Mouse (Mus musculus): ENCODE data around the gene Myocd.

The Myocd gene

GRCm38 (mm10) chr11:65209441-65209840 is 60.3 kb downstream of the Myocd start:
- no peaks in the 10 kb centered on the region for H3K27me3 ChIP-seq (ENCODE audit: insufficient read depth, low read length)
- 0 out of 2 replicates have a peak, but pooled peaks cover 6% of the 10 kb centered on the region for H3K4me1 ChIP-seq (replicated peaks; ENCODE audit: low read depth, low read length)
- TF ChIP-seq NANOG (IDR thresholded peaks at IDR 0.05; ENCODE audit: borderline replicate concordance, low read length) = no peak
- TF ChIP-seq POU5F1 (IDR thresholded peaks at IDR 0.05; ENCODE audit: borderline replicate concordance, low read length) = no peak
- no peak for TF ChIP-seq CTCF (conservative IDR thresholded peaks at IDR 0.05; ENCODE audit: low read length)
- no peak overlapping the region for H3K4me3 ChIP-seq (replicated peaks; ENCODE audit: low read length)
- H3K36me3 ChIP-seq (ENCODE audit: insufficient read depth, low read length) = no peaks in the 10 kb centered on the region
- no peaks in the 10 kb centered on the region for H3K9me3 ChIP-seq (ENCODE audit: low read length)

- Histone ChIP-seq H3K36me3 (ENCODE audit: insufficient read depth, low read length) (no peaks in the 10 kb centered on the region), H3K4me1 (replicated peaks; ENCODE audit: low read depth, low read length) (0 out of 2 replicates have a peak, but pooled peaks cover 6% of the 10 kb centered on the region), H3K4me3 (replicated peaks; ENCODE audit: low read length) (no peak overlapping the region), H3K27me3 (ENCODE audit: insufficient read depth, low read length) (no peaks in the 10 kb centered on the region), H3K9me3 (ENCODE audit: low read length) (no peaks in the 10 kb centered on the region)
- no peak for TF ChIP-seq NANOG (IDR thresholded peaks at IDR 0.05; ENCODE audit: borderline replicate concordance, low read length)
- TF ChIP-seq CTCF (conservative IDR thresholded peaks at IDR 0.05; ENCODE audit: low read length) = no peak
- no peak for TF ChIP-seq POU5F1 (IDR thresholded peaks at IDR 0.05; ENCODE audit: borderline replicate concordance, low read length)
Observed at GRCm38 (mm10) chr11:65205306-65205705, 64.5 kb downstream of the Myocd start.

GRCm38 (mm10) chr11:65204651-65205050 is 65.1 kb downstream of the Myocd start:
- H3K36me3 ChIP-seq (ENCODE audit: insufficient read depth, low read length) = no peaks in the 10 kb centered on the region

DNA sequence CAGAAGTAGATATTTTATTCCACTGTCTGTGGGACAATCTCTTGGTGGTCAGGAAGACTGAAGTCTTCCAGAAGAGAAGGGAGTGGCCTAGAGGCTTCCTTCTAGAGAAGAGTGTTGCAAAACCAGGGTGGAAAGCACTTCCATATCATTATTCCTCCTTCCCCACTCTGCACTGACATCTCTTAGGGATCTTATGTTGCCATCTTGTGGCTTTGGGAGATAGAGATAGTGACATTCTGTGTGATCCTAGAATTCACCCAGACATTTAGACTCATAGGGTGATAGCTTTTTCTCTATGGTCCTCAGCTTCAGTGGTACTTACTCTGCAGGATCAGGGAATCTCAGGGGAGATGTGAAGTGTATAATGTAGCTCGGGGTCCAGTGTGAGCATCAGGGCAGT is 66.8 kb downstream of the Myocd start:
- no peak overlapping the region for H3K4me3 ChIP-seq (replicated peaks; ENCODE audit: low read length)
- H3K27me3 ChIP-seq (ENCODE audit: insufficient read depth, low read length) = no peaks in the 10 kb centered on the region
- H3K9me3 ChIP-seq (ENCODE audit: low read length) = no peaks in the 10 kb centered on the region
- no peak for TF ChIP-seq NANOG (IDR thresholded peaks at IDR 0.05; ENCODE audit: borderline replicate concordance, low read length)
- no peak for TF ChIP-seq POU5F1 (IDR thresholded peaks at IDR 0.05; ENCODE audit: borderline replicate concordance, low read length)
- no peak for TF ChIP-seq CTCF (conservative IDR thresholded peaks at IDR 0.05; ENCODE audit: low read length)
- 0 out of 2 replicates have a peak, but pooled peaks cover 6% of the 10 kb centered on the region for H3K4me1 ChIP-seq (replicated peaks; ENCODE audit: low read depth, low read length)
- no peaks in the 10 kb centered on the region for H3K36me3 ChIP-seq (ENCODE audit: insufficient read depth, low read length)

More at GRCm38 (mm10) chr11:65204651-65205050, 65.1 kb downstream of the Myocd start:
- Histone ChIP-seq H3K9me3 (ENCODE audit: low read length) (no peaks in the 10 kb centered on the region), H3K4me3 (replicated peaks; ENCODE audit: low read length) (no peak overlapping the region), H3K27me3 (ENCODE audit: insufficient read depth, low read length) (no peaks in the 10 kb centered on the region), H3K4me1 (replicated peaks; ENCODE audit: low read depth, low read length) (0 out of 2 replicates have a peak, but pooled peaks cover 6% of the 10 kb centered on the region)
- TF ChIP-seq NANOG (IDR thresholded peaks at IDR 0.05; ENCODE audit: borderline replicate concordance, low read length) (no peak), CTCF (conservative IDR thresholded peaks at IDR 0.05; ENCODE audit: low read length) (no peak), POU5F1 (IDR thresholded peaks at IDR 0.05; ENCODE audit: borderline replicate concordance, low read length) (no peak)

- Histone ChIP-seq H3K4me3 (replicated peaks; ENCODE audit: low read length) (no peak overlapping the region), H3K9me3 (ENCODE audit: low read length) (no peaks in the 10 kb centered on the region), H3K36me3 (ENCODE audit: insufficient read depth, low read length) (no peaks in the 10 kb centered on the region), H3K27me3 (ENCODE audit: insufficient read depth, low read length) (no peaks in the 10 kb centered on the region), H3K4me1 (replicated peaks; ENCODE audit: low read depth, low read length) (0 out of 2 replicates have a peak, but pooled peaks cover 6% of the 10 kb centered on the region)
- TF ChIP-seq POU5F1 (IDR thresholded peaks at IDR 0.05; ENCODE audit: borderline replicate concordance, low read length) = no peak
- no peak for TF ChIP-seq CTCF (conservative IDR thresholded peaks at IDR 0.05; ENCODE audit: low read length)
- no peak for TF ChIP-seq NANOG (IDR thresholded peaks at IDR 0.05; ENCODE audit: borderline replicate concordance, low read length)
Observed at GRCm38 (mm10) chr11:65202236-65202635, 67.6 kb downstream of the Myocd start.

DNA sequence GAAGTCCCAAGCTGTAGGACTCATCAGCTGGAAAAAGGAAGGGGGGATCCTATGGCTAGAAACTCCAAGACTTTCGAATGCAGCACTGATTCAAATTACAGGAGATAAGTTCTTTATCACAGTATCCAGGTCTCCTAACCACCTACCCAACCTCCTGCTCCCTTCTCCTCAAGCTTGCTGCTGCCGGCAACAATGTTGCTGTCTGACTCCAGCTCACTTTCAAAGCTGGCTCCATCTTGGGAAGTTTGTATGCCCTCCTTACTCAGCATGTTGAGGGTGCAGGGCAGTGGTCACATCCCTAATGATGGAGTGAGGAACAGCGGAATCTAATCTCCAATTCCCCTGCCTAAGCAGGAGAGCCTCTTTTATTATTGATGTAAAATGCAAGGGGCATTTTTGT is 71.8 kb downstream of the Myocd start:
- Histone ChIP-seq H3K4me1 (replicated peaks; ENCODE audit: low read depth, low read length) (no peaks in the 10 kb centered on the region), H3K4me3 (replicated peaks; ENCODE audit: low read length) (no peak overlapping the region), H3K36me3 (ENCODE audit: insufficient read depth, low read length) (no peaks in the 10 kb centered on the region), H3K27me3 (ENCODE audit: insufficient read depth, low read length) (no peaks in the 10 kb centered on the region), H3K9me3 (ENCODE audit: low read length) (no peaks in the 10 kb centered on the region)
- no peak for TF ChIP-seq NANOG (IDR thresholded peaks at IDR 0.05; ENCODE audit: borderline replicate concordance, low read length)
- TF ChIP-seq POU5F1 (IDR thresholded peaks at IDR 0.05; ENCODE audit: borderline replicate concordance, low read length) = no peak
- no peak for TF ChIP-seq CTCF (conservative IDR thresholded peaks at IDR 0.05; ENCODE audit: low read length)

GRCm38 (mm10) chr11:65197280-65197679 is 72.5 kb downstream of the Myocd start:
- H3K27me3 ChIP-seq (ENCODE audit: insufficient read depth, low read length) = no peaks in the 10 kb centered on the region
- TF ChIP-seq POU5F1 (IDR thresholded peaks at IDR 0.05; ENCODE audit: borderline replicate concordance, low read length) = no peak
- TF ChIP-seq NANOG (IDR thresholded peaks at IDR 0.05; ENCODE audit: borderline replicate concordance, low read length) = no peak
- peak; percentile 93 for TF ChIP-seq CTCF (conservative IDR thresholded peaks at IDR 0.05; ENCODE audit: low read length)
- H3K9me3 ChIP-seq (ENCODE audit: low read length) = no peaks in the 10 kb centered on the region

GRCm38 (mm10) chr11:65186974-65187373 is 82.8 kb downstream of the Myocd start:
- Histone ChIP-seq H3K4me1 (replicated peaks; ENCODE audit: low read depth, low read length) (no peaks in the 10 kb centered on the region), H3K4me3 (replicated peaks; ENCODE audit: low read length) (peak overlapping the region; percentile 20; the same call in 1 of the 2 replicates), H3K27me3 (ENCODE audit: insufficient read depth, low read length) (peaks cover 11% of the 10 kb centered on the region; the same call in 1 of the 2 replicates), H3K36me3 (ENCODE audit: insufficient read depth, low read length) (no peaks in the 10 kb centered on the region), H3K9me3 (ENCODE audit: low read length) (peaks cover 11% of the 10 kb centered on the region; the same call in 1 of the 2 replicates)
- TF ChIP-seq POU5F1 (IDR thresholded peaks at IDR 0.05; ENCODE audit: borderline replicate concordance, low read length) = no peak
- TF ChIP-seq CTCF (conservative IDR thresholded peaks at IDR 0.05; ENCODE audit: low read length) = no peak
- TF ChIP-seq NANOG (IDR thresholded peaks at IDR 0.05; ENCODE audit: borderline replicate concordance, low read length) = no peak

More at GRCm38 (mm10) chr11:65197280-65197679, 72.5 kb downstream of the Myocd start:
- H3K4me1 ChIP-seq (replicated peaks; ENCODE audit: low read depth, low read length) = no peaks in the 10 kb centered on the region
- no peaks in the 10 kb centered on the region for H3K36me3 ChIP-seq (ENCODE audit: insufficient read depth, low read length)
- no peak overlapping the region for H3K4me3 ChIP-seq (replicated peaks; ENCODE audit: low read length)

- H3K36me3 ChIP-seq (ENCODE audit: insufficient read depth, low read length) = no peaks in the 10 kb centered on the region
- peaks cover 11% of the 10 kb centered on the region; the same call in 1 of the 2 replicates for H3K9me3 ChIP-seq (ENCODE audit: low read length)
- TF ChIP-seq POU5F1 (IDR thresholded peaks at IDR 0.05; ENCODE audit: borderline replicate concordance, low read length) (no peak), CTCF (conservative IDR thresholded peaks at IDR 0.05; ENCODE audit: low read length) (no peak), NANOG (IDR thresholded peaks at IDR 0.05; ENCODE audit: borderline replicate concordance, low read length) (no peak)
- peaks cover 11% of the 10 kb centered on the region; the same call in 1 of the 2 replicates for H3K27me3 ChIP-seq (ENCODE audit: insufficient read depth, low read length)
- H3K4me1 ChIP-seq (replicated peaks; ENCODE audit: low read depth, low read length) = no peaks in the 10 kb centered on the region
- no peak overlapping the region for H3K4me3 ChIP-seq (replicated peaks; ENCODE audit: low read length)
Observed at GRCm38 (mm10) chr11:65185114-65185513, 84.7 kb downstream of the Myocd start.

Measured in E14TG2a.4 (cell line).